Mouse (Mus musculus): Measurements from ENCODE around the gene Pkn2.

The Pkn2 gene

GRCm38 (mm10) chr3:142834024-142834423, 47.8 kb downstream of the Pkn2 start:
- no peak for DNase-seq (ENCODE audit: low read depth)

GRCm38 (mm10) chr3:142832910-142833309, 48.9 kb downstream of the Pkn2 start:
- DNase-seq (ENCODE audit: low read depth): no peak

- DNase-seq (ENCODE audit: low read depth): peak; percentile 14
Measured at GRCm38 (mm10) chr3:142826449-142827146, 55.2 kb downstream of the Pkn2 start.

GRCm38 (mm10) chr3:142823606-142824005, 58.2 kb downstream of the Pkn2 start:
- DNase-seq (ENCODE audit: low read depth): no peak

- peak; percentile 25 for DNase-seq (ENCODE audit: low read depth)
Measured at GRCm38 (mm10) chr3:142817506-142817905, 64.3 kb downstream of the Pkn2 start.

GRCm38 (mm10) chr3:142811582-142811981, 70.2 kb downstream of the Pkn2 start:
- DNase-seq (ENCODE audit: low read depth): no peak

GRCm38 (mm10) chr3:142795587-142795986, 86.2 kb downstream of the Pkn2 start:
- no peak for DNase-seq (ENCODE audit: low read depth)

GRCm38 (mm10) chr3:142786423-142787072, 95.3 kb downstream of the Pkn2 start:
- no peak for DNase-seq (ENCODE audit: low read depth)

GRCm38 (mm10) chr3:142777227-142777626, 104.6 kb downstream of the Pkn2 start:
- no peak for DNase-seq (ENCODE audit: low read depth)

GRCm38 (mm10) chr3:142773538-142774191, 108.1 kb downstream of the Pkn2 start:
- no peak for DNase-seq (ENCODE audit: low read depth)

GRCm38 (mm10) chr3:142770518-142770917, 111.3 kb downstream of the Pkn2 start:
- no peak for DNase-seq (ENCODE audit: low read depth)

GRCm38 (mm10) chr3:142768498-142768897, 113.3 kb downstream of the Pkn2 start:
- DNase-seq (ENCODE audit: low read depth): no peak

GRCm38 (mm10) chr3:142765778-142766165, 116.0 kb downstream of the Pkn2 start:
- no peak for DNase-seq (ENCODE audit: low read depth)

- peak; percentile 84 for DNase-seq (ENCODE audit: low read depth)
Measured at GRCm38 (mm10) chr3:142764995-142765777, 116.6 kb downstream of the Pkn2 start, which contains the start of gene Gtf2b. Gene Gtf2b (plus strand): TSS chr3:142765045.

GRCm38 (mm10) chr3:142760356-142760755, 121.4 kb downstream of the Pkn2 start:
- no peak for DNase-seq (ENCODE audit: low read depth)

GRCm38 (mm10) chr3:142758593-142758992, 123.2 kb downstream of the Pkn2 start:
- no peak for DNase-seq (ENCODE audit: low read depth)

- DNase-seq (ENCODE audit: low read depth): no peak
Measured at GRCm38 (mm10) chr3:142757841-142758240, 124.0 kb downstream of the Pkn2 start.

- DNase-seq (ENCODE audit: low read depth): no peak
Measured at GRCm38 (mm10) chr3:142755132-142755867, 126.5 kb downstream of the Pkn2 start.

- no peak for DNase-seq (ENCODE audit: low read depth)
Measured at GRCm38 (mm10) chr3:142749131-142749530, 132.7 kb downstream of the Pkn2 start.

- no peak for DNase-seq (ENCODE audit: low read depth)
Measured at GRCm38 (mm10) chr3:142747673-142748072, 134.1 kb downstream of the Pkn2 start.

- no peak for DNase-seq (ENCODE audit: low read depth)
Measured at GRCm38 (mm10) chr3:142745076-142745475, 136.7 kb downstream of the Pkn2 start.

Measured in fibroblast of lung, adult 2 months (primary cell).